Mouse (Mus musculus) erythroblast, embryonic 14.5 days (primary cell): ENCODE data around the gene Slc1a2.

Experiments
- GATA1 ChIP-seq: IDR thresholded peaks from 2 replicates; pipeline ENCODE4 v1.6.1; 2012; ENCODE audit warnings: low read length, inconsistent platforms, mixed read lengths
- TAL1 ChIP-seq: IDR thresholded peaks from 3 replicates; pipeline ENCODE4 v1.6.1; 2012; ENCODE audit warnings: low read length, inconsistent platforms, mixed read lengths

DNA sequence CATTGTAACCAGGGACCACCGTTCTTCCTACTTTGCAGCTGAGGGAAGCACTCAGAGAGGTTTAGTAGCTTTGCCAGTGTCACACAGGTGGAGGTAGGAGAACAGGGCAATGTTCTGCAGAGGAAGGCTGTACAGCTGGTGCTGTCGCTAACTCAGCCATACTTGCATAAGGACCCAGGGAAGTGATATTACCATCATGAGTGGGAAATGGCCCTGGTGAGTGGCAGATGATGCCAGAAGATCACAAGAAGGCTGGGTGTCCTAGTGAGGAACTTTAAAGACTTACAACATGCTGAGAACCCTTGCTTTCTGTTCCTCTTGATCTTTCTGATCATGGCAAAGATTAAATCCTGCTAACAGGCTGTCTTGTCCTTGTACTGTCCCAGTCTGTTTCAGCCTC lies 42.2 kb downstream of the Slc1a2 start:
- TF ChIP-seq TAL1: no peak
- no peak for TF ChIP-seq GATA1
